Mouse (Mus musculus): ENCODE measurements around the gene Diaph2.

- no peak for TF ChIP-seq CTCF (IDR thresholded peaks at IDR 0.05; ENCODE audit: control insufficient read depth, insufficient read depth, insufficient read length)
- TF ChIP-seq MYOD1 (IDR thresholded peaks at IDR 0.05; ENCODE audit: control insufficient read depth, insufficient read length, low read depth) = no peak
- no peak for TF ChIP-seq MAX (IDR thresholded peaks at IDR 0.05)
- no peak for TF ChIP-seq MYOG (IDR thresholded peaks at IDR 0.05; ENCODE audit: control insufficient read depth, extremely low read depth, insufficient read length)
Measured at GRCm38 (mm10) chrX:129925806-129926205, 176.3 kb downstream of the Diaph2 start.
